Mouse (Mus musculus) neural tube, embryonic 12.5 days (tissue): ENCODE measurements around the gene Gabarap. TPM values are rescaled to one million over a fixed set of nuclear protein-coding genes. Genes with fewer than 3 reads are reported as not detected.
A peak's percentile ranks its signal among the peaks of the same experiment; 100 is the strongest.
"Not testable (repeated sequence)": the region's sequence is repeated elsewhere in the genome, so short reads cannot be mapped to it uniquely, and the experiment has no call there.

Experiments
- ATAC-seq: fragments of 200-750 bp; cut with Nextera tagmentation; 2 replicates; pipeline ENCODE4 v1.8.0; 2017; ENCODE audit warnings: low read depth, mild to moderate bottlenecking, moderate TSS enrichment, moderate library complexity; ENCODE audit not compliant: low FRiP score
- H3K27ac ChIP-seq: fragments of 300-500 bp; sonication (generic); 2 replicates; pipeline ENCODE4 v1.5.1; 2016
- H3K27me3 ChIP-seq: fragments of 300-500 bp; sonication (generic); replicated peaks from 2 replicates; pipeline ENCODE4 v1.6.1; 2016; ENCODE audit warnings: mild to moderate bottlenecking
- H3K36me3 ChIP-seq: fragments of 300-500 bp; sonication (generic); 2 replicates; pipeline ENCODE4 v1.6.1; 2016; ENCODE audit warnings: mild to moderate bottlenecking
- H3K4me1 ChIP-seq: fragments of 300-500 bp; sonication (generic); 2 replicates; pipeline ENCODE4 v1.6.1; 2016
- H3K4me2 ChIP-seq: fragments of 300-500 bp; sonication (generic); replicated peaks from 2 replicates; pipeline ENCODE4 v1.6.1; 2016; ENCODE audit warnings: mild to moderate bottlenecking
- H3K4me3 ChIP-seq: fragments of 300-500 bp; sonication (generic); 2 replicates; pipeline ENCODE4 v1.5.1; 2016
- H3K9ac ChIP-seq: fragments of 300-500 bp; sonication (generic); 2 replicates; pipeline ENCODE4 v1.6.1; 2016; ENCODE audit warnings: mild to moderate bottlenecking
- H3K9me3 ChIP-seq: fragments of 300-500 bp; sonication (generic); 2 replicates; pipeline ENCODE4 v1.6.1; 2016; ENCODE audit warnings: mild to moderate bottlenecking
- WGBS: fragments of 180-500 bp; shearing (Covaris S2); methylation state at CpG from one replicate; pipeline ENCODE4 v1.1.7; 2016; 5-methylcytosine and 5-hydroxymethylcytosine counted together
- polyA plus RNA-seq: library from polyadenylated mRNA; unstranded; fragments of >200 nt; fragmentation: Nextera tagmentation; extraction: Ambion mirVana; gene quantifications from 2 replicates; pipeline ENCODE4 v1.2.1, GENCODE M21; 2016

Gabarap gene
- polyA plus RNA-seq = 577 and 592 TPM in 2 replicates

GRCm38 (mm10) chr11:69990850-69991691 lies at the start of gene Gabarap:
Gabarap (plus strand) TSS chr11:69991143.
- H3K27ac ChIP-seq = peak within 1 kb of the TSS; percentile 75
- ATAC-seq = peak; percentile 72
- under 1% methylated on average over 40 of the region's 40 CpGs for WGBS
- H3K27me3 ChIP-seq = no peaks in the 10 kb centered on the region
- H3K4me1 ChIP-seq = peaks cover 23% of the 10 kb centered on the region
- peak within 1 kb of the TSS; percentile 72 for H3K4me2 ChIP-seq
- no peaks in the 10 kb centered on the region for H3K9me3 ChIP-seq
- H3K36me3 ChIP-seq = peaks cover 56% of the 10 kb centered on the region
- H3K4me3 ChIP-seq = peak within 1 kb of the TSS; percentile 76
- peak within 1 kb of the TSS; percentile 90 for H3K9ac ChIP-seq

GRCm38 (mm10) chr11:69945216-69945615 lies 45.7 kb upstream of the Gabarap start:
- Histone ChIP-seq H3K4me1 (peaks cover 9% of the 10 kb centered on the region), H3K27ac (no peak overlapping the region), H3K4me2 (no peak overlapping the region), H3K27me3 (no peaks in the 10 kb centered on the region), H3K36me3 (peaks cover 13% of the 10 kb centered on the region; the same call in 1 of the 2 replicates), H3K4me3 (no peak overlapping the region), H3K9me3 (no peaks in the 10 kb centered on the region), H3K9ac (no peak overlapping the region)
- WGBS = 87% methylated on average over 13 of the region's 13 CpGs
- ATAC-seq = no peak

GRCm38 (mm10) chr11:69945997-69946891 lies 44.7 kb upstream of the Gabarap start:
- Histone ChIP-seq H3K27me3 (0 out of 2 replicates have a peak, but pooled peaks cover 3% of the 10 kb centered on the region), H3K36me3 (peaks cover 13% of the 10 kb centered on the region; the same call in 1 of the 2 replicates), H3K9me3 (no peaks in the 10 kb centered on the region), H3K27ac (no peak overlapping the region), H3K4me2 (peak overlapping the region; percentile 62; the same call in 1 of the 2 replicates), H3K4me1 (peaks cover 9% of the 10 kb centered on the region), H3K9ac (no peak overlapping the region), H3K4me3 (no peak overlapping the region)
- ATAC-seq = no peak
- WGBS = 92% methylated on average over 18 of the region's 18 CpGs

- Histone ChIP-seq H3K4me2 (peak overlapping the region; percentile 62), H3K27ac (peak overlapping the region; percentile 42; the same call in 1 of the 2 replicates), H3K4me3 (peak overlapping the region; percentile 41), H3K27me3 (0 out of 2 replicates have a peak, but pooled peaks cover 5% of the 10 kb centered on the region), H3K9me3 (no peaks in the 10 kb centered on the region), H3K4me1 (peaks cover 9% of the 10 kb centered on the region), H3K36me3 (peaks cover 13% of the 10 kb centered on the region; the same call in 1 of the 2 replicates), H3K9ac (peak overlapping the region; percentile 55)
- 3% methylated on average over 29 of the region's 29 CpGs for WGBS
- peak; percentile 45 for ATAC-seq
These were observed 43.4 kb upstream of the Gabarap start for GRCm38 (mm10) chr11:69947337-69948065.

- peaks cover 13% of the 10 kb centered on the region; the same call in 1 of the 2 replicates for H3K36me3 ChIP-seq
- H3K4me3 ChIP-seq = peak within 1 kb of the TSS; percentile 41
- peak within 1 kb of the TSS; percentile 42; the same call in 1 of the 2 replicates for H3K27ac ChIP-seq
- no peaks in the 10 kb centered on the region for H3K9me3 ChIP-seq
- peaks cover 9% of the 10 kb centered on the region for H3K4me1 ChIP-seq
- peak within 1 kb of the TSS; percentile 62 for H3K4me2 ChIP-seq
- WGBS = under 1% methylated on average over 33 of the region's 34 CpGs
- peak; percentile 92 for ATAC-seq
- 0 out of 2 replicates have a peak, but pooled peaks cover 5% of the 10 kb centered on the region for H3K27me3 ChIP-seq
- H3K9ac ChIP-seq = peak within 1 kb of the TSS; percentile 55
These were observed 42.7 kb upstream of the Gabarap start, which contains the start of gene Slc2a4 for GRCm38 (mm10) chr11:69948066-69948762. Slc2a4 (minus strand) TSS chr11:69948188.

GRCm38 (mm10) chr11:69948763-69949150 lies 42.2 kb upstream of the Gabarap start:
- H3K4me1 ChIP-seq = peaks cover 9% of the 10 kb centered on the region
- peak overlapping the region; percentile 62 for H3K4me2 ChIP-seq
- 0 out of 2 replicates have a peak, but pooled peaks cover 5% of the 10 kb centered on the region for H3K27me3 ChIP-seq
- H3K27ac ChIP-seq = no peak overlapping the region
- H3K9ac ChIP-seq = peak overlapping the region; percentile 30
- under 1% methylated on average over 14 of the region's 14 CpGs for WGBS
- H3K9me3 ChIP-seq = no peaks in the 10 kb centered on the region
- peaks cover 13% of the 10 kb centered on the region; the same call in 1 of the 2 replicates for H3K36me3 ChIP-seq
- peak overlapping the region; percentile 41 for H3K4me3 ChIP-seq
- peak; percentile 48 for ATAC-seq

- Histone ChIP-seq H3K4me1 (peaks cover 9% of the 10 kb centered on the region), H3K27ac (no peak overlapping the region), H3K36me3 (no peaks in the 10 kb centered on the region), H3K27me3 (peaks cover 7% of the 10 kb centered on the region; the same call in 1 of the 2 replicates), H3K9me3 (no peaks in the 10 kb centered on the region), H3K4me2 (no peak overlapping the region), H3K4me3 (no peak overlapping the region), H3K9ac (no peak overlapping the region)
- 47% methylated on average over 4 of the region's 4 CpGs for WGBS
- no peak for ATAC-seq
These were observed 40.0 kb upstream of the Gabarap start for GRCm38 (mm10) chr11:69950807-69951459.

- no peak for ATAC-seq
- WGBS = 43% methylated on average over 1 of the region's 1 CpGs
These were observed 38.7 kb upstream of the Gabarap start for GRCm38 (mm10) chr11:69952274-69952673.

GRCm38 (mm10) chr11:69953267-69953915 lies 37.6 kb upstream of the Gabarap start:
- H3K4me2 ChIP-seq = no peak overlapping the region
- no peaks in the 10 kb centered on the region for H3K36me3 ChIP-seq
- peaks cover 7% of the 10 kb centered on the region; the same call in 1 of the 2 replicates for H3K27me3 ChIP-seq
- H3K4me1 ChIP-seq = 0 out of 2 replicates have a peak, but pooled peaks cover 2% of the 10 kb centered on the region
- H3K9me3 ChIP-seq = no peaks in the 10 kb centered on the region
- no peak overlapping the region for H3K4me3 ChIP-seq
- H3K27ac ChIP-seq = no peak overlapping the region
- WGBS = 75% methylated on average over 11 of the region's 11 CpGs
- no peak overlapping the region for H3K9ac ChIP-seq
- ATAC-seq = no peak

More at GRCm38 (mm10) chr11:69952274-69952673, 38.7 kb upstream of the Gabarap start:
- Histone ChIP-seq H3K9ac (no peak overlapping the region), H3K9me3 (no peaks in the 10 kb centered on the region), H3K4me2 (no peak overlapping the region), H3K36me3 (no peaks in the 10 kb centered on the region), H3K27me3 (peaks cover 7% of the 10 kb centered on the region; the same call in 1 of the 2 replicates), H3K4me1 (peaks cover 6% of the 10 kb centered on the region), H3K4me3 (no peak overlapping the region), H3K27ac (no peak overlapping the region)

- ATAC-seq, H3K4me1 ChIP-seq, H3K9ac ChIP-seq, H3K4me2 ChIP-seq, H3K9me3 ChIP-seq, H3K27me3 ChIP-seq, H3K4me3 ChIP-seq, H3K36me3 ChIP-seq, H3K27ac ChIP-seq: not testable (repeated sequence)
- whole genome bisulfite sequencing = 81% methylated on average over 4 of the region's 4 CpGs
These were observed 35.3 kb upstream of the Gabarap start for GRCm38 (mm10) chr11:69955618-69956017.
